Mouse (Mus musculus): Measurements from ENCODE around the gene Exoc3l4.

- TF ChIP-seq CTCF (IDR thresholded peaks at IDR 0.05; ENCODE audit: low read depth, low read length) (no peak), POLR2AphosphoS5 (IDR thresholded peaks at IDR 0.05; ENCODE audit: insufficient replicate concordance, low read depth, low read length) (no peak), GATA1 (IDR thresholded peaks at IDR 0.05; ENCODE audit: borderline replicate concordance, low read length) (no peak)
Measured at GRCm38 (mm10) chr12:111409583-111409982, 7.2 kb upstream of the Exoc3l4 start.
